Mouse (Mus musculus) heart, embryonic 14.5 days (tissue): Measurements from ENCODE around the gene Ccdc158. TPM values are rescaled to one million over a fixed set of nuclear protein-coding genes. Genes with fewer than 3 reads are reported as not detected.

Experiments used
- ATAC-seq: fragments of 200-750 bp; cut with Nextera tagmentation; 2 replicates; pipeline ENCODE4 v1.8.0; 2017; ENCODE audit warnings: low read depth, moderate TSS enrichment; ENCODE audit not compliant: insufficient number of reproducible peaks, insufficient read depth, low FRiP score
- H3K27ac ChIP-seq, 2 experiments: fragments of 200-500 bp in 1 of 2; fragments of 300-500 bp in 1 of 2; sonication (generic) in 1 of 2; replicated peaks in 1 of 2; 2 replicates each; pipeline ENCODE4 v1.5.1; 2012 to 2014; ENCODE audit warnings: low read depth in 2 of 2, low read length in 2 of 2, control low read depth in 1 of 2, mild to moderate bottlenecking in 1 of 2, mixed read lengths in 1 of 2; ENCODE audit not compliant: control insufficient read depth in 1 of 2, insufficient read depth in 1 of 2
- H3K27me3 ChIP-seq: fragments of 300-500 bp; sonication (generic); 2 replicates; pipeline ENCODE4 v1.6.1; 2014; ENCODE audit warnings: mild to moderate bottlenecking, low read length, control low read depth; ENCODE audit not compliant: control insufficient read depth, insufficient read depth
- H3K36me3 ChIP-seq: fragments of 300-500 bp; sonication (generic); 2 replicates; pipeline ENCODE4 v1.6.1; 2014; ENCODE audit warnings: mild to moderate bottlenecking, control low read depth, low read length, mixed read lengths; ENCODE audit not compliant: control insufficient read depth, insufficient read depth
- H3K4me1 ChIP-seq, 2 experiments: fragments of 200-500 bp in 1 of 2; fragments of 300-500 bp in 1 of 2; sonication (generic) in 1 of 2; 2 replicates each; pipeline ENCODE4 v1.6.1; 2012 to 2014; ENCODE audit warnings: low read length in 2 of 2, control low read depth in 1 of 2, mixed read lengths in 1 of 2; ENCODE audit not compliant: control insufficient read depth in 2 of 2, insufficient read depth in 2 of 2
- H3K4me2 ChIP-seq: fragments of 300-500 bp; sonication (generic); 2 replicates; pipeline ENCODE4 v1.6.1; 2014; ENCODE audit warnings: mild to moderate bottlenecking, low read length
- H3K4me3 ChIP-seq, 2 experiments: fragments of 200-500 bp in 1 of 2; fragments of 300-500 bp in 1 of 2; sonication (generic) in 1 of 2; 2 replicates each; pipeline ENCODE4 v1.5.1; 2012 to 2014; ENCODE audit warnings: low read length in 2 of 2, mild to moderate bottlenecking in 2 of 2, control low read depth in 1 of 2, low read depth in 1 of 2, moderate library complexity in 1 of 2; ENCODE audit not compliant: control insufficient read depth in 1 of 2, insufficient read depth in 1 of 2
- H3K9ac ChIP-seq: fragments of 300-500 bp; sonication (generic); 2 replicates; pipeline ENCODE4 v1.6.1; 2014; ENCODE audit warnings: mild to moderate bottlenecking, low read length
- H3K9me3 ChIP-seq: fragments of 300-500 bp; sonication (generic); 2 replicates; pipeline ENCODE4 v1.6.1; 2016; ENCODE audit warnings: low read length, control low read depth; ENCODE audit not compliant: control insufficient read depth
- WGBS: fragments of 180-500 bp; shearing (Covaris S2); extraction: QIAGEN DNeasy Blood & Tissue Kit; methylation state at CpG from one replicate; pipeline ENCODE4 v1.1.7; 2014; 5-methylcytosine and 5-hydroxymethylcytosine counted together
- polyA plus RNA-seq: library from polyadenylated mRNA; unstranded; fragments of >200 nt; fragmentation: Nextera tagmentation; extraction: Ambion mirVana; gene quantifications from 2 replicates; pipeline ENCODE4 v1.2.1, GENCODE M21; 2014

The Ccdc158 gene
- polyA plus RNA-seq, 1 experiment from 2014 or later, result 0.96 TPM

GRCm38 (mm10) chr5:92585932-92586331, 89.1 kb downstream of the Ccdc158 start:
- WGBS, result 54% methylated on average over 10 of the region's 10 CpGs

GRCm38 (mm10) chr5:92579559-92579958, 95.5 kb downstream of the Ccdc158 start:
- Histone ChIP-seq H3K4me2 (no peak overlapping the region), H3K27ac (no peak overlapping the region), H3K36me3 (no peaks in the 10 kb centered on the region), H3K4me1 (no peaks in the 10 kb centered on the region), H3K9ac (no peak overlapping the region), H3K4me3 (no peak overlapping the region), H3K9me3 (no peaks in the 10 kb centered on the region), H3K27me3 (no peaks in the 10 kb centered on the region)
- 82% methylated on average over 14 of the region's 14 CpGs for WGBS
- ATAC-seq, result no peak

More at GRCm38 (mm10) chr5:92585932-92586331, 89.1 kb downstream of the Ccdc158 start:
- H3K27ac ChIP-seq, result no peak overlapping the region
- no peaks in the 10 kb centered on the region for H3K36me3 ChIP-seq
- no peak overlapping the region for H3K4me3 ChIP-seq
- no peaks in the 10 kb centered on the region for H3K9me3 ChIP-seq
- H3K27me3 ChIP-seq, result no peaks in the 10 kb centered on the region
- H3K4me2 ChIP-seq, result no peak overlapping the region
- peaks cover 0 to 6% of the 10 kb centered on the region in 2 experiments; a peak in 2 of 4 replicates for H3K4me1 ChIP-seq
- no peak overlapping the region for H3K9ac ChIP-seq
- no peak for ATAC-seq

- H3K4me2 ChIP-seq, result no peak overlapping the region
- no peak overlapping the region for H3K4me3 ChIP-seq
- H3K4me1 ChIP-seq, result no peaks in the 10 kb centered on the region
- no peaks in the 10 kb centered on the region for H3K36me3 ChIP-seq
- H3K9me3 ChIP-seq, result no peaks in the 10 kb centered on the region
- 84% methylated on average over 4 of the region's 4 CpGs for WGBS
- ATAC-seq, result no peak
- no peaks in the 10 kb centered on the region for H3K27me3 ChIP-seq
- H3K9ac ChIP-seq, result no peak overlapping the region
- no peak overlapping the region for H3K27ac ChIP-seq
Observed at GRCm38 (mm10) chr5:92571232-92571631, 103.8 kb downstream of the Ccdc158 start.

GRCm38 (mm10) chr5:92562002-92562401, 113.1 kb downstream of the Ccdc158 start:
- Histone ChIP-seq H3K9ac (no peak overlapping the region), H3K4me3 (no peak overlapping the region), H3K36me3 (no peaks in the 10 kb centered on the region), H3K27ac (no peak overlapping the region), H3K27me3 (no peaks in the 10 kb centered on the region), H3K4me1 (peaks cover 7 to 10% of the 10 kb centered on the region in 2 experiments; a peak in 3 of 4 replicates), H3K4me2 (no peak overlapping the region), H3K9me3 (no peaks in the 10 kb centered on the region)
- WGBS, result 73% methylated on average over 13 of the region's 13 CpGs
- no peak for ATAC-seq

- H3K9ac ChIP-seq, result no peak overlapping the region
- no peaks in the 10 kb centered on the region for H3K9me3 ChIP-seq
- H3K27me3 ChIP-seq, result no peaks in the 10 kb centered on the region
- H3K4me3 ChIP-seq, result no peak overlapping the region
- no peak for ATAC-seq
- 57% methylated on average over 2 of the region's 2 CpGs for WGBS
- H3K4me1 ChIP-seq, result peaks cover 7 to 10% of the 10 kb centered on the region in 2 experiments; a peak in 3 of 4 replicates
- no peak overlapping the region for H3K27ac ChIP-seq
- no peaks in the 10 kb centered on the region for H3K36me3 ChIP-seq
- H3K4me2 ChIP-seq, result no peak overlapping the region
Observed at GRCm38 (mm10) chr5:92560201-92560600, 114.9 kb downstream of the Ccdc158 start.

Other genes with a start within 250 kb of the Ccdc158 start
- 35.4 and 35.9 TPM in 2 replicates for gene Nup54, start 240.1 kb downstream of the Ccdc158 start, polyA plus RNA-seq
- gene Scarb2, start 168.4 kb downstream of the Ccdc158 start, polyA plus RNA-seq, result 14.3 and 15.6 TPM in 2 replicates
- not detected in 2 replicates for gene Fam47e, start 120.2 kb downstream of the Ccdc158 start, polyA plus RNA-seq
- 87.2 and 94.8 TPM in 2 replicates for gene Stbd1, start 72.2 kb downstream of the Ccdc158 start, polyA plus RNA-seq
- gene Shroom3, start 8.2 kb upstream of the Ccdc158 start, polyA plus RNA-seq, result 18.5 and 21.1 TPM in 2 replicates